Comparison of ENCODE assay signal across 15 mouse cellular contexts in genomic region chr6:100581951-100582350, GRCm38 (mm10).
A peak's percentile ranks its signal among the peaks of the same experiment; 100 is the strongest.
DNase-seq lines count a peak whose midpoint lies in the region; ATAC-seq lines count a peak whose summit lies in the region.
"Had no signal": no experiment of that assay in that cellular context is flagged by ENCODE, and none has a peak within 500 bp of the region (broad histone marks: within the 10 kb centered on the region; RNA-seq: fewer than 3 reads in every experiment).

No protein-coding gene starts in this region.

- H3K4me1 ChIP-seq in forebrain, embryonic 12.5 days, result peaks cover 20% of the 10 kb centered on the region
- H3K4me1 ChIP-seq in forebrain, embryonic 10.5 days, result peaks cover 14% of the 10 kb centered on the region
- H3K4me1 ChIP-seq in midbrain, embryonic 12.5 days, result peaks cover 12% of the 10 kb centered on the region
- H3K4me1 ChIP-seq in midbrain, embryonic 11.5 days (ENCODE audit: control insufficient read depth, insufficient read depth, low read length), result peaks cover 10% of the 10 kb centered on the region

- no peak for ATAC-seq in forebrain, embryonic 12.5 days (ENCODE audit: low FRiP score)
- no peak for ATAC-seq in midbrain, embryonic 12.5 days (ENCODE audit: low FRiP score, low read depth)
- no peak for ATAC-seq in midbrain, embryonic 11.5 days (ENCODE audit: low FRiP score)
- peak; percentile 36; the same call in 1 of the 2 replicates for ATAC-seq in granulocyte monocyte progenitor cell, adult 5-6 weeks (replicated peaks; ENCODE audit: poor library complexity, severe bottlenecking)

- 78% methylated on average over 2 of the region's 2 CpGs for WGBS in forebrain, embryonic 12.5 days
- 87% methylated on average over 2 of the region's 2 CpGs for WGBS in forebrain, embryonic 10.5 days
- WGBS in midbrain, embryonic 12.5 days, result 90% methylated on average over 2 of the region's 2 CpGs
- 88% methylated on average over 2 of the region's 2 CpGs for WGBS in midbrain, embryonic 11.5 days

- no peak overlapping the region for H3K4me3 ChIP-seq in forebrain, embryonic 12.5 days (replicated peaks)
- no peak overlapping the region for H3K4me3 ChIP-seq in forebrain, embryonic 10.5 days
- no peak overlapping the region for H3K4me3 ChIP-seq in midbrain, embryonic 12.5 days
- no peak overlapping the region for H3K4me3 ChIP-seq in midbrain, embryonic 11.5 days (ENCODE audit: low read depth, low read length)
- H3K4me3 ChIP-seq: heart, embryonic 13.5 days had no signal

- no peaks in the 10 kb centered on the region for H3K9me3 ChIP-seq in forebrain, embryonic 12.5 days
- no peaks in the 10 kb centered on the region for H3K9me3 ChIP-seq in forebrain, embryonic 10.5 days
- no peaks in the 10 kb centered on the region for H3K9me3 ChIP-seq in midbrain, embryonic 12.5 days
- H3K9me3 ChIP-seq in midbrain, embryonic 11.5 days (ENCODE audit: control insufficient read depth, low read length), result no peaks in the 10 kb centered on the region
- H3K9me3 ChIP-seq: heart, embryonic 13.5 days had no signal

- peak overlapping the region; percentile 47; the same call in 1 of the 2 replicates for H3K27ac ChIP-seq in forebrain, embryonic 12.5 days
- H3K27ac ChIP-seq in forebrain, embryonic 10.5 days, result no peak overlapping the region
- 0 out of 2 replicates have a peak overlapping the region, but pooled peaks have one; percentile 27 for H3K27ac ChIP-seq in midbrain, embryonic 12.5 days (replicated peaks)
- H3K27ac ChIP-seq in midbrain, embryonic 11.5 days (ENCODE audit: low read depth, low read length), result no peak overlapping the region
- H3K27ac ChIP-seq: heart, embryonic 13.5 days had no signal

- DNase-seq in forebrain, embryonic 10.5 days (ENCODE audit: extremely low spot score, low spot score), result no peak
- no peak for DNase-seq in midbrain, embryonic 11.5 days (ENCODE audit: low spot score, missing footprints)
- no peak for DNase-seq in neural tube, embryonic 10.5 days (ENCODE audit: extremely low spot score, low spot score)
- no peak for DNase-seq in right cerebral cortex, postnatal 25 days
- DNase-seq: adrenal gland, postnatal 25 days; gastrocnemius, postnatal 36 days; kidney, adult 11 months; kidney, postnatal 14 days; layer of hippocampus, adult 9-11 months; right cerebral cortex, postnatal 4 days had no signal

- H3K27me3 ChIP-seq in forebrain, embryonic 12.5 days, result no peaks in the 10 kb centered on the region
- no peaks in the 10 kb centered on the region for H3K27me3 ChIP-seq in forebrain, embryonic 10.5 days (ENCODE audit: poor library complexity, severe bottlenecking)
- no peaks in the 10 kb centered on the region for H3K27me3 ChIP-seq in midbrain, embryonic 12.5 days
- H3K27me3 ChIP-seq in midbrain, embryonic 11.5 days (ENCODE audit: control insufficient read depth, insufficient read depth, low read length), result no peaks in the 10 kb centered on the region
- H3K27me3 ChIP-seq: heart, embryonic 13.5 days had no signal

- no peak overlapping the region for H3K9ac ChIP-seq in forebrain, embryonic 12.5 days
- H3K9ac ChIP-seq in midbrain, embryonic 12.5 days (replicated peaks), result no peak overlapping the region
- H3K9ac ChIP-seq in midbrain, embryonic 11.5 days (ENCODE audit: low read length), result no peak overlapping the region
- H3K9ac ChIP-seq: heart, embryonic 13.5 days had no signal

- H3K4me2 ChIP-seq in forebrain, embryonic 12.5 days, result no peak overlapping the region
- H3K4me2 ChIP-seq in midbrain, embryonic 12.5 days (replicated peaks), result no peak overlapping the region
- H3K4me2 ChIP-seq in midbrain, embryonic 11.5 days, result no peak overlapping the region
- H3K4me2 ChIP-seq: heart, embryonic 13.5 days; liver, embryonic 11.5 days had no signal

- no peaks in the 10 kb centered on the region for H3K36me3 ChIP-seq in forebrain, embryonic 12.5 days (replicated peaks)
- no peaks in the 10 kb centered on the region; the same call in 1 of the 2 replicates for H3K36me3 ChIP-seq in forebrain, embryonic 10.5 days (replicated peaks)
- H3K36me3 ChIP-seq in midbrain, embryonic 12.5 days, result no peaks in the 10 kb centered on the region
- no peaks in the 10 kb centered on the region for H3K36me3 ChIP-seq in midbrain, embryonic 11.5 days (ENCODE audit: control insufficient read depth, insufficient read depth, low read length)
- H3K36me3 ChIP-seq: heart, embryonic 13.5 days had no signal

Comparison
In these comparisons a context has a peak if more than half of its experiments do, and no peak if none do; other contexts are left out.
1. H3K27ac ChIP-seq: peak in forebrain, embryonic 12.5 days (single experiment) and midbrain, embryonic 12.5 days (single experiment); none in forebrain, embryonic 10.5 days (single experiment) and midbrain, embryonic 11.5 days (single experiment).